Mouse (Mus musculus): ENCODE data around the gene Noc4l. TPM values are rescaled to one million over a fixed set of nuclear protein-coding genes. Genes with fewer than 3 reads are reported as not detected.

The Noc4l gene
- total and polyA plus RNA-seq, 3 experiments: 42.0 to 160 (median 50.7) TPM

DNA sequence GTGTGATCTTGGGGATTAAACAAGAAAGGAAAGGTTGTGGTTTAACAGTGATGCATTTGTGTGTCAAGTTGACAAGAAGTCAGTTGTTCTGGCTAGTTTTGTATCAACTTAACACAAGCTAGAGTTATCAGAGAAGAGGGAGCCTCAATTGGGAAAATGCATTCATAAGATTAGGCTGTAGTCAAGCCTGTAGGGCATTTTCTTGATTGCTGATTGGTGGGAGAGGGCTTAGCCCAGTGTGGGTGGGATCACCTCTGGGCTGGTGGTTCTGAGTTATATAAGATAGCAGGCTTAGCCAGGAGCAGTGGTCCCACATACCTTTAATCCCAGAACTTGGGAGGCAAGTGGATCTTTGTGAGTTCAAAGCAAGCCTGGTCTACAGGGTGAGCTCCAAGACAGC is 6.8 kb downstream of the Noc4l start:
- Histone ChIP-seq H3K27ac (ENCODE audit: insufficient read depth, low read depth) (no peak overlapping the region), H3K4me2 (ENCODE audit: insufficient read depth, low read depth, poor library complexity, severe bottlenecking) (no peak overlapping the region)

DNA sequence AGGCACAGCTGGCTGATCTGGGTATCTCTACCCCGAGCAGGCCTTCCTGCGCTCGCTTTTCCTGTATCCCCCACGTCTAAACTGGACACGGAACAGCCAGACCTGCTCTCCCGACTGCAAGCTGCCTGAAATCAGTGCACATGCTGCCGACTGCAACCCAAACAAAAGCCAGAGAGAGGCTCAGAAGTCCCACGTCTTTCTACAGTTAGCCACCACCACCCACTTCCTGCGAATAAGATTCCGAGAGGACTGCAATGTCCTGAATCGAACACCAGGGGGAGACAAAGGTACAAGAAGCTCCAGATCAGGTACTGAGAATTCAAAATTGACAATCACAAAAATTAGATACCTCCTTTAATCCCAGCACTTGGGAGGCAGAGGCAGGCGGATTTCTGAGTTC is 13.8 kb downstream of the Noc4l start:
- dilution Hi-C loops (cut with MboI; ENCODE audit: extremely low pct_ligation_motif_present, extremely low pct_unique_long_range_greater_than_20kb, low sequenced_read_pairs) (no loop called here), in situ Hi-C loops (cut with MboI; ENCODE audit: low pct_ligation_motif_present, low pct_unique_long_range_greater_than_20kb, low sequenced_read_pairs) (loop anchor here (5.0 to 10.0 kb wide), 2 partner anchors 147 to 275 kb away; no protein-coding TSS in a partner anchor)
- peak overlapping the region; percentile 67 for H3K4me2 ChIP-seq (ENCODE audit: insufficient read depth, low read depth, poor library complexity, severe bottlenecking)
- peaks cover 2% of the 10 kb centered on the region for H3K9me3 ChIP-seq (replicated peaks; ENCODE audit: low read length)
- peak overlapping the region; percentile 12; the same call in 1 of the 2 replicates for H3K9ac ChIP-seq (ENCODE audit: insufficient read depth, low read depth)
- peaks cover 0 to 2% of the 10 kb centered on the region in 2 experiments for H3K36me3 ChIP-seq (replicated peaks in 1 of 2; ENCODE audit: control insufficient read depth in 1 of 2, insufficient read depth in 1 of 2, low read length in 1 of 2)
- peak; percentile 83 for DNase-seq (ENCODE audit: extremely low read depth)
- H3K27me3 ChIP-seq (replicated peaks): peaks cover 2% of the 10 kb centered on the region
- no peak overlapping the region for H3K27ac ChIP-seq (ENCODE audit: insufficient read depth, low read depth)
- peaks cover 2 to 9% of the 10 kb centered on the region in 2 experiments; a peak in 2 of 4 replicates for H3K4me1 ChIP-seq (ENCODE audit: control insufficient read depth in 1 of 2, insufficient read depth in 2 of 2)
- TF ChIP-seq E2F4 (IDR thresholded peaks at IDR 0.05; ENCODE audit: insufficient replicate concordance, low read depth, low read length) (no peak), RAD21 (IDR thresholded peaks at IDR 0.05; ENCODE audit: low read depth, low read length) (peak; percentile 71), NRF1 (IDR thresholded peaks at IDR 0.05; ENCODE audit: low read depth, low read length) (no peak), CHD2 (IDR thresholded peaks at IDR 0.05; ENCODE audit: low read length) (no peak), SMC3 (IDR thresholded peaks at IDR 0.05; ENCODE audit: low read depth, low read length) (peak; percentile 61), CTCF (conservative IDR thresholded peaks at IDR 0.05 in 1 of 2, IDR thresholded peaks at IDR 0.05 in 1 of 2; ENCODE audit: low read depth in 2 of 2, low read length in 2 of 2) (peak; percentile 80), POLR2A (IDR thresholded peaks at IDR 0.05; ENCODE audit: low read depth, low read length) (0 out of 2 replicates have a peak, but pooled peaks have one; percentile 21), EP300 (IDR thresholded peaks at IDR 0.05; ENCODE audit: low read length) (no peak), ELF1 (IDR thresholded peaks at IDR 0.05; ENCODE audit: low read depth, low read length) (peak; percentile 49)
- H3K4me3 ChIP-seq (replicated peaks in 1 of 3; ENCODE audit: low read depth in 2 of 3, low read length in 2 of 3, poor library complexity in 1 of 3): peak overlapping the region; percentile 6 to 58 (median 44)
- H3K79me2 ChIP-seq (replicated peaks; ENCODE audit: control insufficient read depth, extremely low read depth, insufficient read depth, poor library complexity, severe bottlenecking): no peaks in the 10 kb centered on the region

More for the DNA sequence above, 6.8 kb downstream of the Noc4l start:
- in situ Hi-C loops (cut with MboI; ENCODE audit: low pct_ligation_motif_present, low pct_unique_long_range_greater_than_20kb, low sequenced_read_pairs) (no loop called here), dilution Hi-C loops (cut with MboI; ENCODE audit: extremely low pct_ligation_motif_present, extremely low pct_unique_long_range_greater_than_20kb, low sequenced_read_pairs) (no loop called here)
- Histone ChIP-seq H3K4me3 (replicated peaks in 1 of 3; ENCODE audit: low read depth in 2 of 3, low read length in 2 of 3, poor library complexity in 1 of 3) (no peak overlapping the region), H3K9me3 (replicated peaks; ENCODE audit: low read length) (peaks cover 2% of the 10 kb centered on the region), H3K36me3 (replicated peaks in 1 of 2; ENCODE audit: control insufficient read depth in 1 of 2, insufficient read depth in 1 of 2, low read length in 1 of 2) (peaks cover 52 to 68% of the 10 kb centered on the region in 2 experiments), H3K27me3 (replicated peaks) (no peaks in the 10 kb centered on the region), H3K79me2 (replicated peaks; ENCODE audit: control insufficient read depth, extremely low read depth, insufficient read depth, poor library complexity, severe bottlenecking) (no peaks in the 10 kb centered on the region), H3K4me1 (ENCODE audit: control insufficient read depth in 1 of 2, insufficient read depth in 2 of 2) (peaks cover 0 to 23% of the 10 kb centered on the region in 2 experiments; a peak in 2 of 4 replicates), H3K9ac (ENCODE audit: insufficient read depth, low read depth) (no peak overlapping the region)
- no peak for DNase-seq (ENCODE audit: extremely low read depth)
- TF ChIP-seq IRF4 (IDR thresholded peaks at IDR 0.05; ENCODE audit: low read depth, low read length): no peak
- TF ChIP-seq BHLHE40 (IDR thresholded peaks at IDR 0.05; ENCODE audit: low read depth, low read length): no peak
- TF ChIP-seq MXI1 (IDR thresholded peaks at IDR 0.05; ENCODE audit: low read depth, low read length): no peak
- TF ChIP-seq SMC3 (IDR thresholded peaks at IDR 0.05; ENCODE audit: low read depth, low read length): no peak
- TF ChIP-seq RAD21 (IDR thresholded peaks at IDR 0.05; ENCODE audit: low read depth, low read length): no peak
- TF ChIP-seq POLR2A (IDR thresholded peaks at IDR 0.05; ENCODE audit: low read depth, low read length): 0 out of 2 replicates have a peak, but pooled peaks have one; percentile 21

All from CH12.LX (cell line).